Mouse (Mus musculus) E14TG2a.4 (cell line): ENCODE data around the gene Slc36a3.

ENCODE experiments used
- H3K27me3 ChIP-seq: 2 replicates; pipeline ENCODE4 v1.6.1; 2014; ENCODE audit warnings: low read length, control low read depth; ENCODE audit not compliant: insufficient read depth
- H3K36me3 ChIP-seq: 2 replicates; pipeline ENCODE4 v1.6.1; 2014; ENCODE audit warnings: low read length, control low read depth; ENCODE audit not compliant: insufficient read depth
- H3K4me1 ChIP-seq: replicated peaks from 2 replicates; pipeline ENCODE4 v1.6.1; 2014; ENCODE audit warnings: low read depth, low read length, control low read depth
- H3K4me3 ChIP-seq: replicated peaks from 2 replicates; pipeline ENCODE4 v1.5.1; 2014; ENCODE audit warnings: mild to moderate bottlenecking, low read length
- H3K9me3 ChIP-seq: 2 replicates; pipeline ENCODE4 v1.6.1; 2014; ENCODE audit warnings: low read length, control low read depth
- CTCF ChIP-seq: conservative IDR thresholded peaks from 2 replicates; pipeline ENCODE4 v1.5.1; 2014; ENCODE audit warnings: low read length
- NANOG ChIP-seq: IDR thresholded peaks from 2 replicates; pipeline ENCODE4 v1.6.1; 2014; ENCODE audit warnings: borderline replicate concordance, low read length, mixed read lengths
- POU5F1 ChIP-seq: IDR thresholded peaks from 2 replicates; pipeline ENCODE4 v1.6.1; 2014; ENCODE audit warnings: low read length, borderline replicate concordance

Gene Slc36a3

DNA sequence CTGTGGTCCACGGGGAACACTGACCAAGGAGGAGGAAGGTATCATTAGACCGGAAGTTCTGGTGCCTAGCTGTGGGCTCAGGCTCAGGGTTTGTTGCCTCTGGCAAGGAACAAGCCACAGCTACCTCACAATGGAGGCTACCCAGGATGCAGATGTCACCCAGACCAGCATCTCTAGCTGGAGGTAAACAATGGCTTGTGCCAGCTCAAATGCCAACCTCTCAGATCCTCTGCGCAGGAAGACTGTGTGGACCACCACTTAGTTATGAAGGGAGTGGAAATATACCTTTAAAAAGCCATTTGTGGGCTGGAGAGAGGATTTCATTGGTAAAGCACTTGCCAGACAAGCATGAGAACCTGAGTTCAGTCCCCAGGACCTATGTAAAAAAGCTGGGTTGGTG, at the start of gene Slc36a3:
TSS of gene Slc36a3 (minus strand) at position 101 of the 400 bp plus-strand sequence.
- no peaks in the 10 kb centered on the region for H3K27me3 ChIP-seq
- no peak within 1 kb of the TSS for H3K4me3 ChIP-seq
- H3K36me3 ChIP-seq: no peaks in the 10 kb centered on the region
- peaks cover 17% of the 10 kb centered on the region for H3K4me1 ChIP-seq
- peaks cover 6% of the 10 kb centered on the region; the same call in 1 of the 2 replicates for H3K9me3 ChIP-seq
- TF ChIP-seq NANOG (no peak), POU5F1 (no peak), CTCF (no peak)

- H3K4me1 ChIP-seq: peaks cover 19% of the 10 kb centered on the region
- no peak for TF ChIP-seq CTCF
- no peak for TF ChIP-seq NANOG
- TF ChIP-seq POU5F1: no peak
These were observed 46.4 kb upstream of the Slc36a3 start for GRCm38 (mm10) chr11:55197740-55198510.

DNA sequence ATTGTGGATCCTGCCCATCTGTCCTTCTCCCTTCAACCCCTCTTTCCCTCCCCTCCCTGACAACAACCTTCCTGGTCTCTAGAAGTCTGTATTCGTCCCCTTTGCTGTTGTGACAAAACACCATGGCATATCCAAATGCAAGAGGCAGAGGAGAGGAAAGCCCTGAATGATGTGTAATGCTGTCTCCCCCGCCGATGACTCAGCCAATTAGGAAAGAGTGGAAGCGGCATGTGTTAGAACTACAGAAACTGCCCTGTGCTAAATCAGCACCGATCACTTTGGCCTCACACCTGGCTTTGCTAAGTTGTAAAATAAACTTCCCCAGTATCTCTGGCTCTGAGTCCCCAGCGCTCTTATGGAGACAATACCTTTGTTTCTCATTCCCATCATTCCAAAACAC, 45.6 kb upstream of the Slc36a3 start:
- TF ChIP-seq NANOG (no peak), POU5F1 (no peak), CTCF (no peak)
- H3K27me3 ChIP-seq: peaks cover 4% of the 10 kb centered on the region; the same call in 1 of the 2 replicates
- no peaks in the 10 kb centered on the region for H3K36me3 ChIP-seq
- peaks cover 19% of the 10 kb centered on the region for H3K4me1 ChIP-seq
- H3K9me3 ChIP-seq: peaks cover 11% of the 10 kb centered on the region
- no peak overlapping the region for H3K4me3 ChIP-seq

More at GRCm38 (mm10) chr11:55197740-55198510, 46.4 kb upstream of the Slc36a3 start:
- no peak overlapping the region for H3K4me3 ChIP-seq
- H3K36me3 ChIP-seq: no peaks in the 10 kb centered on the region
- H3K9me3 ChIP-seq: peaks cover 4% of the 10 kb centered on the region
- peaks cover 4% of the 10 kb centered on the region; the same call in 1 of the 2 replicates for H3K27me3 ChIP-seq

GRCm38 (mm10) chr11:55190216-55190615, 38.7 kb upstream of the Slc36a3 start:
- peaks cover 15% of the 10 kb centered on the region for H3K9me3 ChIP-seq
- no peak overlapping the region for H3K4me3 ChIP-seq
- TF ChIP-seq NANOG (no peak), POU5F1 (no peak), CTCF (no peak)
- peaks cover 8% of the 10 kb centered on the region for H3K4me1 ChIP-seq
- H3K27me3 ChIP-seq: peaks cover 8% of the 10 kb centered on the region
- no peaks in the 10 kb centered on the region for H3K36me3 ChIP-seq

DNA sequence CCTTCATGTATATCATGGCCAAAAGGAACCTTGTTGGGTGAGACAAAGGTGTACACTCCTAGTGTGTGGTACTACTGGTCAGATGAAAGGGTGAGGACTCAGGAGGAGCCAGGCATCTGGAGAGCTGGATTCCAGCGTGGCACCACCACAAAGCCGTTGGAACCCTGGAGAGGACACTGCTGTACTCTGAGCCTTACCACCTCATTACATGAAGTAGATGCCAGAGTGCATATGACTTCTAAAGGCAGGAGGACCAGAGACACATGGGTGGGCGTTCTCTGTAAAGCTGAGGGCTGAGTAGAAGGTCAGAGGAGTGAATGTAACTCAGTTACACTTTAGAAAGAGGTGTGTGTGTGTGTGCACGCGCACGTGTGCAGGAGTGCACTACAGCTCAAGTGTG, 36.3 kb upstream of the Slc36a3 start:
- H3K4me1 ChIP-seq: peaks cover 5% of the 10 kb centered on the region
- no peak overlapping the region for H3K4me3 ChIP-seq
- H3K27me3 ChIP-seq: peaks cover 26% of the 10 kb centered on the region
- TF ChIP-seq POU5F1 (no peak), NANOG (no peak), CTCF (no peak)
- H3K36me3 ChIP-seq: no peaks in the 10 kb centered on the region
- H3K9me3 ChIP-seq: peaks cover 10% of the 10 kb centered on the region

- H3K4me3 ChIP-seq: no peak overlapping the region
- peaks cover 6% of the 10 kb centered on the region for H3K9me3 ChIP-seq
- TF ChIP-seq NANOG: no peak
- no peak for TF ChIP-seq POU5F1
- TF ChIP-seq CTCF: no peak
- H3K36me3 ChIP-seq: no peaks in the 10 kb centered on the region
- peaks cover 26% of the 10 kb centered on the region for H3K27me3 ChIP-seq
- H3K4me1 ChIP-seq: peaks cover 5% of the 10 kb centered on the region
These were observed 35.8 kb upstream of the Slc36a3 start for GRCm38 (mm10) chr11:55187292-55187691.

GRCm38 (mm10) chr11:55184733-55185291, 33.3 kb upstream of the Slc36a3 start, which contains the start of gene Slc36a2:
Gene Slc36a2, minus strand, starts transcription at chr11:55185077.
- H3K4me3 ChIP-seq: no peak within 1 kb of the TSS
- H3K9me3 ChIP-seq: no peaks in the 10 kb centered on the region
- no peaks in the 10 kb centered on the region for H3K36me3 ChIP-seq
- TF ChIP-seq POU5F1 (no peak), CTCF (no peak), NANOG (no peak)
- peaks cover 5% of the 10 kb centered on the region for H3K4me1 ChIP-seq
- peaks cover 25% of the 10 kb centered on the region for H3K27me3 ChIP-seq

DNA sequence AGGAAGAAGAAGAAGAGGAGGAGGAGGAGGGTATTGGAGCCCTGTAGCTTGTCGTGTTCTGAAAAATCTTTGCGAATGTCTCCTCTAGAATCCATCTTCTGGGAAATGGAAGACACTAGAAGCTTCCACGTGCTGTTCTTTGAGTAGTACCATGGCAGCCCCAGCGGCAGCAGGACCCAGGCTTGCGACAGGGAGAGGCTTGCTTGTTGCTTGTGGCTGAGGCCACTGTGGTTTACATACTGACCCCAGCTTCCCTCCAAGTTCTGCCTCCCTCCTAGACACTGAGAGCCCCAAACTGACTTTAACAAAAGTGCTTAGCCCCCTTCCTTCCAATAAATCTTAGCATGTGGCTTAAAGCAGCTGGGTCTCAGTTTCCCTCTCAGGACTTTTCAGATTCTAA, 32.7 kb upstream of the Slc36a3 start:
- no peaks in the 10 kb centered on the region for H3K9me3 ChIP-seq
- H3K36me3 ChIP-seq: no peaks in the 10 kb centered on the region
- no peak overlapping the region for H3K4me3 ChIP-seq
- no peak for TF ChIP-seq POU5F1
- TF ChIP-seq CTCF: no peak
- TF ChIP-seq NANOG: no peak
- H3K27me3 ChIP-seq: peaks cover 25% of the 10 kb centered on the region
- H3K4me1 ChIP-seq: peaks cover 5% of the 10 kb centered on the region
